Mouse (Mus musculus) kidney, adult 2 months (tissue): ENCODE data around the gene BC030499.
A peak's percentile ranks its signal among the peaks of the same experiment; 100 is the strongest.

Experiments
- CTCF ChIP-seq: fragments of 200-500 bp; conservative IDR thresholded peaks from 2 replicates; pipeline ENCODE4 v1.5.1; 2011; ENCODE audit warnings: low read depth, mild to moderate bottlenecking, control low read depth, low read length, moderate library complexity, mixed read lengths; ENCODE audit not compliant: insufficient read depth, insufficient read length
- POLR2A ChIP-seq: fragments of 200-500 bp; IDR thresholded peaks from one replicate; pipeline ENCODE4 v1.6.1; 2011; ENCODE audit warnings: low read depth, low read length, control low read depth

DNA sequence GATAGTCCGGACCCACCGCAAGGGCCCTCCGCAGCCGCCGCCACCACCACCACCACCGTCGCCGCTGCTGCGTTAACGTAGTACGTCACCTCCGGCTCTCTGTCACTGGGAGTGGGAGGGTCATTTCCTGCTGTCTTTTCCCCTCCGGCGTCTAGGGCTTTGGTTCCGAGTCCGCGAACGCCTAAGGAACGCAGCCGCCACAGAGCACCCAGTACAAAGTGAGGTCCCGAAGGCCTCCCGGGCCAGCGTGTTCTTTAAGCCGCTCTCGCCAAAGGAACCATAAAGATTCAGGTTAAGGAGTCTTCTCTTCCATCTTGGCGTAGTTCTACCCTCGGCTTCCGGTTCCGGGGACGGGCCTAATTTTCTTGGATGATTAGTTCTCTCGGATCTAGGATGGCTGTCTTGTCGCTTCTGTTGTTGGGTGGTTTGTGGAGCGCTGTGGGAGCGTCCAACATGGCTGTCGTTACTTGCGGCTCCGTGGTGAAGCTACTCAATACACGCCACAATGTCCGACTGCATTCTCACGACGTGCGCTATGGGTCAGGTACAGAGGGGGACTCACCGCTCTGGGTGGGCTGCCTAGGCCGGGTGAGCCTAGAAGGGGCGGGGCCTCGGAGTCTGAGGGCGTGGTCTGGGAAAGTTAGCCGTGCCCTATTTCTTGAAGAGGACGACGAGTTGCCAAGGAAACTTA lies 44.9 kb upstream of the BC030499 start, which contains the start of the genes Sdf2 and Supt6:
- peak; percentile 33 for TF ChIP-seq POLR2A
- TF ChIP-seq CTCF = no peak
